Mouse (Mus musculus) forebrain, embryonic 15.5 days (tissue): ENCODE results near the gene Tmem219. TPM values are rescaled to one million over a fixed set of nuclear protein-coding genes. Genes with fewer than 3 reads are reported as not detected.
"Not testable (repeated sequence)": the region's sequence is repeated elsewhere in the genome, so short reads cannot be mapped to it uniquely, and the experiment has no call there.

Source experiments
- ATAC-seq: fragments of 200-750 bp; cut with Nextera tagmentation; replicated peaks from 2 replicates; pipeline ENCODE4 v1.8.0; 2017; ENCODE audit warnings: mild to moderate bottlenecking, moderate TSS enrichment, moderate library complexity
- H3K27ac ChIP-seq: fragments of 300-500 bp; sonication (generic); replicated peaks from 2 replicates; pipeline ENCODE4 v1.5.1; 2015; ENCODE audit warnings: mild to moderate bottlenecking, inconsistent platforms
- H3K27me3 ChIP-seq: fragments of 300-500 bp; sonication (generic); 2 replicates; pipeline ENCODE4 v1.6.1; 2015; ENCODE audit warnings: inconsistent platforms
- H3K36me3 ChIP-seq: fragments of 300-500 bp; sonication (generic); 2 replicates; pipeline ENCODE4 v1.6.1; 2015; ENCODE audit warnings: mild to moderate bottlenecking, inconsistent platforms
- H3K4me1 ChIP-seq: fragments of 300-500 bp; sonication (generic); 2 replicates; pipeline ENCODE4 v1.6.1; 2015; ENCODE audit warnings: inconsistent platforms
- H3K4me2 ChIP-seq: fragments of 300-500 bp; sonication (generic); replicated peaks from 2 replicates; pipeline ENCODE4 v1.6.1; 2015; ENCODE audit warnings: mild to moderate bottlenecking, inconsistent platforms
- H3K4me3 ChIP-seq: fragments of 300-500 bp; sonication (generic); 2 replicates; pipeline ENCODE4 v1.5.1; 2015; ENCODE audit warnings: mild to moderate bottlenecking, inconsistent platforms
- H3K9ac ChIP-seq: fragments of 300-500 bp; sonication (generic); replicated peaks from 2 replicates; pipeline ENCODE4 v1.6.1; 2015; ENCODE audit warnings: mild to moderate bottlenecking, inconsistent platforms
- H3K9me3 ChIP-seq: fragments of 300-500 bp; sonication (generic); 2 replicates; pipeline ENCODE4 v1.6.1; 2016; ENCODE audit warnings: inconsistent platforms
- WGBS: fragments of 180-500 bp; shearing (Covaris S2); methylation state at CpG from one replicate; pipeline ENCODE4 v1.1.7; 2015; ENCODE audit warnings: mixed read lengths; 5-methylcytosine and 5-hydroxymethylcytosine counted together
- polyA plus RNA-seq: library from polyadenylated mRNA; unstranded; fragments of >200 nt; fragmentation: Nextera tagmentation; extraction: Ambion mirVana; gene quantifications from 2 replicates; pipeline ENCODE4 v1.2.1, GENCODE M21; 2015

The Tmem219 gene
- polyA plus RNA-seq, 1 experiment from 2014 or later = 36.2 TPM

- Histone ChIP-seq H3K9me3 (no peaks in the 10 kb centered on the region), H3K9ac (no peak overlapping the region), H3K36me3 (no peaks in the 10 kb centered on the region), H3K27ac (no peak overlapping the region), H3K4me1 (peaks cover 6% of the 10 kb centered on the region), H3K4me3 (no peak overlapping the region), H3K4me2 (no peak overlapping the region), H3K27me3 (no peaks in the 10 kb centered on the region)
- ATAC-seq = no peak
- WGBS = 81% methylated on average over 4 of the region's 4 CpGs
Observed at GRCm38 (mm10) chr7:126919973-126920372, 2.7 kb downstream of the Tmem219 start.

GRCm38 (mm10) chr7:126918356-126918755, 4.4 kb downstream of the Tmem219 start:
- not testable (repeated sequence) for H3K4me2 ChIP-seq

GRCm38 (mm10) chr7:126914844-126915243, 7.9 kb downstream of the Tmem219 start:
- Histone ChIP-seq H3K27me3 (no peaks in the 10 kb centered on the region), H3K9me3 (no peaks in the 10 kb centered on the region), H3K4me1 (no peaks in the 10 kb centered on the region), H3K9ac (no peak overlapping the region), H3K4me2 (no peak overlapping the region), H3K36me3 (no peaks in the 10 kb centered on the region), H3K4me3 (no peak overlapping the region), H3K27ac (no peak overlapping the region)
- no peak for ATAC-seq
- 93% methylated on average over 3 of the region's 3 CpGs for WGBS

More at GRCm38 (mm10) chr7:126918356-126918755, 4.4 kb downstream of the Tmem219 start:
- H3K27me3 ChIP-seq, H3K4me3 ChIP-seq, H3K9me3 ChIP-seq, H3K27ac ChIP-seq, ATAC-seq, H3K9ac ChIP-seq, H3K4me1 ChIP-seq, H3K36me3 ChIP-seq: not testable (repeated sequence)
- WGBS = 50% methylated on average over 4 of the region's 4 CpGs

DNA sequence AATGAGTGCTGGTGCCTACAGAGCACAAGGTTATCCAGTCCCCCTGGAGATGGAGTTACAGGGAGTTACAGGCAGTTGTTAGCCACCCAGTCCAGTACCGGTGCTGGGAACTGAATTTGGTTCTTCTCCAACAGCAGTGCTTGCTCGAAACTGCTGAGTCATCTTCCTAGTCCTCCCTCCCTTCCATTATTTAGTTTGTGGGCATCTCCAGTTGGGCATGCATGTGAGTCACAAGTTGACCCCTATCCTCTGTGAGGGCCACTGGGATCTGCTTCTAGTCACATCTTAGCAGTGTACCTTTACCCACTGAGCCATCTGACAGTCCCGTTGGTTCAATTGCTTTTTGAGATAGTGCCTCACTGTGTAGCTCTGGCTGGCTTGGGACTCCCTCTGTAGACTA, 17.1 kb downstream of the Tmem219 start:
- no peaks in the 10 kb centered on the region for H3K4me1 ChIP-seq
- no peak overlapping the region for H3K4me2 ChIP-seq
- no peak overlapping the region for H3K9ac ChIP-seq
- H3K27ac ChIP-seq = no peak overlapping the region
- no peaks in the 10 kb centered on the region for H3K27me3 ChIP-seq
- H3K9me3 ChIP-seq = no peaks in the 10 kb centered on the region
- H3K4me3 ChIP-seq = no peak overlapping the region
- ATAC-seq = no peak
- 85% methylated on average over 3 of the region's 3 CpGs for WGBS
- no peaks in the 10 kb centered on the region for H3K36me3 ChIP-seq

DNA sequence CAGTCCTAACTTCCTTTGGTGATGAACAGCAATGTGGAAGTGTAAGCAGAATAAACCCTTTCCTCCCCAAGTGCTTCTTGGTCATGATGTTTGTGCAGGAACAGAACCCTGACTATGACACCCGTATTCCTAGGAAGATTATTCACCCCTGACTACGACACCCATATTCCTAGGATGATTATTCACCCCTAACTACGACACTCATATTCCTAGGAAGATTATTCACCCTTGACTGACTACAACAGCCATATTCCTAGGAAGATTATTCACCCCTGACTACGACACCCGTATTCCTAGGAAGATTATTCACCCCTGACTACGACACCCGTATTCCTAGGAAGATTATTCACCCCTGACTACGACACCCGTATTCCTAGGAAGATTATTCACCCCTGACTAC, 22.9 kb downstream of the Tmem219 start:
- H3K4me1 ChIP-seq = peaks cover 16% of the 10 kb centered on the region
- not testable (repeated sequence) for H3K27me3 ChIP-seq, ATAC-seq, H3K9ac ChIP-seq, H3K27ac ChIP-seq, H3K4me2 ChIP-seq, H3K36me3 ChIP-seq, H3K9me3 ChIP-seq, H3K4me3 ChIP-seq
- 90% methylated on average over 7 of the region's 9 CpGs for WGBS

DNA sequence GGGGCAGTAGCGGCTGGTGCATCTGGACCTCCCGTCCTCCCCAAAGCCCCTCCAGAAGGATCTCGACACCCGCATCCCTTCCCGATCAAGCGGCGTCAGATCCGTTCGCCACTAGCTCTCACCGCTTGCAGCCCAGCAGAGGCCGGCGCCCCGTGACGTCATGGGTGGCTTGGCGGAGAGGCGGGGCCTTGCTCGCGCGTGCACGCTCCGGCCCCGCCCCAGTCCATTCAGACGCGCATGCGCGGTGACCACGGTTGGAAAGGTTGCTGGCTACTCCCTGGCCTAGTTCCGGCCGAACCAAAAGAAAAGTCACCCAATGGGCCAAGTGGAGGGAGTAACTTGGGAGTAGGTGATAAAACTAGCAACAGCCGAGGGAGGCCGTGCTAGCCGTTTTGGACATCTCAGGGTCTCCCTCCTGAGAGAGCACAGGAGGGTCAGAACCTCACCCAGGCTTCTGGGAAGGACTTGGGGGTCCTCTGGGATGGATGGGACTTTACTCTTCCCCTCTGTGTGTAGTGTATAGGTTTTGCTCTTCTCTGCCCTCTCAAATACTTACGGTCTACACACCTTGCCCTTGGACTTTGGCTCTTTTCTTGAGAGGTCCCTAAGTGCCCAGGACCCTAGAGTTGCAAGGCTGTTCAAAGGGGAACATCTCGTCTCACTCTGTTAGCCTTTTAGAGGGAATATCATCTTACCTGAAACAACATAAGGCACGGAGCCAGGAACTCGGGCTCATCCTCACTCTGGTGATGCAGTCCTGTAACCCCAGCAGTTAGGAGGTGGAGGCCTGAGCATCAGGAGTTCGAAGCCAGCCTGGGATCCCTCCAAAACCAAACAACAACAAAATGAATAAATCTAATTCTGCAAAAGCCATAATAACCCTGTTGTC, 24.4 kb downstream of the Tmem219 start:
- WGBS = 11% methylated on average over 37 of the region's 37 CpGs
- Histone ChIP-seq H3K4me1 (peaks cover 16% of the 10 kb centered on the region), H3K9me3 (no peaks in the 10 kb centered on the region), H3K4me2 (peak overlapping the region; percentile 50), H3K36me3 (no peaks in the 10 kb centered on the region), H3K9ac (peak overlapping the region; percentile 66), H3K27me3 (no peaks in the 10 kb centered on the region), H3K4me3 (peak overlapping the region; percentile 57), H3K27ac (peak overlapping the region; percentile 82)
- peak; percentile 94 for ATAC-seq

GRCm38 (mm10) chr7:126897390-126898101, 25.2 kb downstream of the Tmem219 start:
- Histone ChIP-seq H3K9ac (peak overlapping the region; percentile 66), H3K27ac (peak overlapping the region; percentile 82), H3K9me3 (no peaks in the 10 kb centered on the region), H3K36me3 (no peaks in the 10 kb centered on the region), H3K4me3 (peak overlapping the region; percentile 57), H3K27me3 (no peaks in the 10 kb centered on the region), H3K4me2 (peak overlapping the region; percentile 50), H3K4me1 (peaks cover 16% of the 10 kb centered on the region)
- ATAC-seq = no peak; the same call in 1 of the 2 replicates
- 24% methylated on average over 16 of the region's 16 CpGs for WGBS

GRCm38 (mm10) chr7:126896912-126897311, 25.8 kb downstream of the Tmem219 start:
- 86% methylated on average over 5 of the region's 5 CpGs for WGBS

GRCm38 (mm10) chr7:126888852-126889251, 33.9 kb downstream of the Tmem219 start:
- Histone ChIP-seq H3K9ac (no peak overlapping the region), H3K9me3 (no peaks in the 10 kb centered on the region), H3K4me1 (peaks cover 5% of the 10 kb centered on the region; the same call in 1 of the 2 replicates), H3K4me2 (no peak overlapping the region), H3K27me3 (no peaks in the 10 kb centered on the region), H3K27ac (no peak overlapping the region), H3K36me3 (0 out of 2 replicates have a peak, but pooled peaks cover 7% of the 10 kb centered on the region), H3K4me3 (no peak overlapping the region)
- WGBS = 55% methylated on average over 7 of the region's 7 CpGs
- ATAC-seq = no peak

More at GRCm38 (mm10) chr7:126896912-126897311, 25.8 kb downstream of the Tmem219 start:
- H3K9ac ChIP-seq = 0 out of 2 replicates have a peak overlapping the region, but pooled peaks have one; percentile 66
- H3K27ac ChIP-seq = no peak overlapping the region
- no peak overlapping the region; the same call in 1 of the 2 replicates for H3K4me3 ChIP-seq
- ATAC-seq = no peak
- H3K9me3 ChIP-seq = no peaks in the 10 kb centered on the region
- peak overlapping the region; percentile 50; the same call in 1 of the 2 replicates for H3K4me2 ChIP-seq
- H3K27me3 ChIP-seq = no peaks in the 10 kb centered on the region
- H3K4me1 ChIP-seq = peaks cover 16% of the 10 kb centered on the region
- no peaks in the 10 kb centered on the region for H3K36me3 ChIP-seq

DNA sequence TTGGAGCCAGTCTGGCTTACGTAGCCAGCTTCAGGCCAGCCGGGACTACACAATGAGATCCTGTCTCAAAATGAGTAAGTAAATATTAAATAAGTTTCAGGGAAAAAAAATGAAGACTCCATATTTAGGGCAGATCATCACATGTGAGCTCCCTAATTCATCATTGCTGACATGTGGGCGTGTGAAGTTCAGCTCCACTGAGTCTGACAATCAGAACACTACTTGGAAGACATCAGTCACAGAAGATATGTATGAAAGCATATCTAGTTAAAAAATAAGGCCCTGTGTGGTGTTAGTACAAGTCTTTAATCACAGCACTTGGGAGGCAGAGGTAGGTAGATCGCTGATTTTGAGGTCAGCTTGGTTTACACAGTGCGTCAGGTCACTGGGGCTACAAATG, 35.4 kb downstream of the Tmem219 start:
- Histone ChIP-seq H3K27ac (no peak overlapping the region), H3K9ac (no peak overlapping the region), H3K4me1 (peaks cover 20% of the 10 kb centered on the region), H3K4me2 (no peak overlapping the region), H3K27me3 (no peaks in the 10 kb centered on the region), H3K4me3 (no peak overlapping the region), H3K36me3 (0 out of 2 replicates have a peak, but pooled peaks cover 7% of the 10 kb centered on the region), H3K9me3 (no peaks in the 10 kb centered on the region)
- 93% methylated on average over 5 of the region's 5 CpGs for WGBS
- ATAC-seq = no peak

- WGBS = under 1% methylated on average over 56 of the region's 56 CpGs
- Histone ChIP-seq H3K9me3 (no peaks in the 10 kb centered on the region), H3K9ac (peak within 1 kb of the TSS; percentile 96), H3K27ac (peak within 1 kb of the TSS; percentile 98), H3K4me1 (peaks cover 39% of the 10 kb centered on the region), H3K4me3 (peak within 1 kb of the TSS; percentile 95), H3K4me2 (peak within 1 kb of the TSS; percentile 96), H3K36me3 (peaks cover 9% of the 10 kb centered on the region), H3K27me3 (no peaks in the 10 kb centered on the region)
- ATAC-seq = peak; percentile 98
Observed at GRCm38 (mm10) chr7:126884286-126885164, 38.2 kb downstream of the Tmem219 start, which contains the start of gene Taok2. Gene Taok2, minus strand, starts transcription at chr7:126884703.
